Mouse (Mus musculus) stomach, embryonic 14.5 days (tissue): ENCODE results near the gene Cep41. TPM values are rescaled to one million over a fixed set of nuclear protein-coding genes. Genes with fewer than 3 reads are reported as not detected.

Source experiments
- ATAC-seq: fragments of 200-750 bp; cut with Nextera tagmentation; 2 replicates; pipeline ENCODE4 v1.8.0; 2017; ENCODE audit warnings: low read depth, moderate TSS enrichment; ENCODE audit not compliant: insufficient number of reproducible peaks, insufficient read depth, low FRiP score
- H3K27ac ChIP-seq: fragments of 300-500 bp; sonication (generic); 2 replicates; pipeline ENCODE4 v1.5.1; 2014; ENCODE audit warnings: mild to moderate bottlenecking, low read length, moderate library complexity, mixed read lengths
- H3K27me3 ChIP-seq: fragments of 300-500 bp; sonication (generic); 2 replicates; pipeline ENCODE4 v1.6.1; 2014; ENCODE audit warnings: low read length, control low read depth, mixed read lengths; ENCODE audit not compliant: control insufficient read depth, insufficient read depth
- H3K36me3 ChIP-seq: fragments of 300-500 bp; sonication (generic); 2 replicates; pipeline ENCODE4 v1.6.1; 2014; ENCODE audit warnings: mild to moderate bottlenecking, control low read depth, low read length, moderate library complexity, mixed read lengths; ENCODE audit not compliant: control insufficient read depth, insufficient read depth
- H3K4me1 ChIP-seq: fragments of 300-500 bp; sonication (generic); 2 replicates; pipeline ENCODE4 v1.6.1; 2014; ENCODE audit warnings: low read length, control low read depth, mixed read lengths; ENCODE audit not compliant: control insufficient read depth, insufficient read depth
- H3K4me2 ChIP-seq: fragments of 300-500 bp; sonication (generic); replicated peaks from 2 replicates; pipeline ENCODE4 v1.6.1; 2014; ENCODE audit warnings: low read depth, low read length, control low read depth
- H3K4me3 ChIP-seq: fragments of 300-500 bp; sonication (generic); 2 replicates; pipeline ENCODE4 v1.5.1; 2014; ENCODE audit warnings: low read depth, low read length, control low read depth
- H3K9ac ChIP-seq: fragments of 300-500 bp; sonication (generic); replicated peaks from 2 replicates; pipeline ENCODE4 v1.6.1; 2014; ENCODE audit warnings: low read depth, mild to moderate bottlenecking, control low read depth, low read length, moderate library complexity, mixed read lengths
- H3K9me3 ChIP-seq: fragments of 300-500 bp; sonication (generic); 2 replicates; pipeline ENCODE4 v1.6.1; 2016; ENCODE audit warnings: low read depth, low read length, control low read depth; ENCODE audit not compliant: control insufficient read depth
- WGBS: fragments of 180-500 bp; shearing (Covaris S2); extraction: QIAGEN DNeasy Blood & Tissue Kit; methylation state at CpG from one replicate; pipeline ENCODE4 v1.1.7; 2014; 5-methylcytosine and 5-hydroxymethylcytosine counted together
- microRNA counts: library from miRNA; unstranded; fragments of <30 nt; microRNA quantifications from one replicate; lab custom pipeline; 2016
- microRNA-seq: library from miRNA; unstranded; fragments of <30 nt; microRNA quantifications from one replicate; pipeline ENCODE4, GENCODE M21; 2016
- polyA plus RNA-seq: library from polyadenylated mRNA; unstranded; fragments of >200 nt; fragmentation: Nextera tagmentation; extraction: Ambion mirVana; gene quantifications from 2 replicates; pipeline ENCODE4 v1.2.1, GENCODE M21; 2014

The Cep41 gene
- polyA plus RNA-seq, 1 experiment from 2014 or later = 10.8 TPM

- 78% methylated on average over 6 of the region's 6 CpGs for WGBS
- Histone ChIP-seq H3K27ac (no peak overlapping the region), H3K27me3 (no peaks in the 10 kb centered on the region), H3K4me1 (peaks cover 28% of the 10 kb centered on the region), H3K9ac (no peak overlapping the region), H3K4me2 (no peak overlapping the region), H3K9me3 (no peaks in the 10 kb centered on the region), H3K36me3 (no peaks in the 10 kb centered on the region), H3K4me3 (no peak overlapping the region)
- no peak for ATAC-seq
Observed at GRCm38 (mm10) chr6:30614251-30614650, 79.3 kb downstream of the Cep41 start.

DNA sequence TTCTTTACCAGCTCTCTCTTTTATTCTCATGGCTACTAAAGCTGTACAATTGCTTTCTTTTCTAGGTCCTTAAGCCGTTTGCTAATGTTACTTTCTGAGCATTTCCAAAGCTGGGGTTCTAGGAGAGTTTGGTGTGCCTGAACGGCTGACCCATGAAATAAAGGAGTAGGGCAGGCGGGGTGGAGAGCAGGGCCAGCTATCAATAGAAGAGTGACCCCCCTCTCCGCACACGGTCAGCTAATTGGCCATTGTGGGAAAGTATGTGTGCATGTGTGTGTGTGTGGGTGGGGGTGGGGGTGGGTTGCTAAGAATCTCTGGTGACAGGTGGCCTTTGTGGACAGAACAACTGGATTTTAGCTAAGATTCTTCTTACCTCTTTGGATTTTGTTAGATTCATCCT is 82.3 kb downstream of the Cep41 start:
- Histone ChIP-seq H3K27me3 (no peaks in the 10 kb centered on the region), H3K4me3 (no peak overlapping the region), H3K4me2 (no peak overlapping the region), H3K9ac (no peak overlapping the region), H3K36me3 (no peaks in the 10 kb centered on the region), H3K9me3 (no peaks in the 10 kb centered on the region), H3K27ac (no peak overlapping the region), H3K4me1 (peaks cover 7% of the 10 kb centered on the region)
- ATAC-seq = no peak
- 60% methylated on average over 5 of the region's 5 CpGs for WGBS

DNA sequence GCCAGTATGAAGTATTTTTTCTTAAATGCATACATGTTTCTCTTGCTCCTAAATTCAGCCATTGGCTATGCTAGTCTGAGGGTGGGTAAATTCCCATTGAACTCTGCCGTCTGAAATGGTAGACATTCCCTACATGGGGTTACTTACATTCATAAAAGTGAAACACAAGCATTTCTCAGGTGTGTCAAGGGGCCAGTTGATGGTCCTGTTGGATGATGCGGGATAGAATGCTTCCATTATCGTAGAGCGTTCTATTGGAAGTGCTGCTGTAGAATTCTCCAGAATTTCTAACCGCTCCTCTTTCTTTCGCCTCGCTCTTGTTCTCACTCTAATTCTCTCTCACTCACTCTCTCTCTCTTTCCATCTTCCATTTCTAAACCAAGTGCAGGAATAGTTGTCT is 82.8 kb downstream of the Cep41 start, which contains the start of gene Cpa5:
TSS of gene Cpa5 (plus strand) at position 301 of the 400 bp plus-strand sequence.
- no peaks in the 10 kb centered on the region for H3K9me3 ChIP-seq
- H3K36me3 ChIP-seq = no peaks in the 10 kb centered on the region
- peaks cover 2% of the 10 kb centered on the region for H3K4me1 ChIP-seq
- no peak within 1 kb of the TSS for H3K4me2 ChIP-seq
- 97% methylated on average over 7 of the region's 7 CpGs for WGBS
- no peaks in the 10 kb centered on the region for H3K27me3 ChIP-seq
- no peak within 1 kb of the TSS for H3K4me3 ChIP-seq
- H3K9ac ChIP-seq = no peak within 1 kb of the TSS
- no peak for ATAC-seq
- no peak within 1 kb of the TSS for H3K27ac ChIP-seq

DNA sequence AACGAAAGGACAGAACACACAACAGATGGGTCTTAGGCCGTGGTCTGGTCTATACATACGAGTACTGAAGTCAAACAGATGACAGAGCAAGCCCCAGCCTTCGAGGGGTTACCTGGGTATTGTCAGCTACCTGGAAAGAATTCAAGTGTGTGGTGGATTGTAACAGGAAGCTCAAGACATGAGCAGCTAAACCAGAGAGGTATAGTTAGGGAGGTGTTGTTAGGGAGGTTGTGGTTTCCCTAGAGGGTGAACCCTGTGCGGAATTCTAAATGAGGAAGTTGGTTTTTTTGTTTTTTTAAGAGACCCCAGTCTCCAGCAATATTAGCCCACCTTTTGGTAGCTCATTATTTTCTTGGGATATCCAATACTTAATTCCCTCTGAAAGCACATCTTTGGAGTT is 87.9 kb downstream of the Cep41 start:
- Histone ChIP-seq H3K36me3 (no peaks in the 10 kb centered on the region), H3K4me2 (no peak overlapping the region), H3K27me3 (no peaks in the 10 kb centered on the region), H3K27ac (no peak overlapping the region), H3K9ac (no peak overlapping the region), H3K4me3 (no peak overlapping the region), H3K4me1 (no peaks in the 10 kb centered on the region), H3K9me3 (no peaks in the 10 kb centered on the region)
- no peak for ATAC-seq
- 71% methylated on average over 5 of the region's 5 CpGs for WGBS

- H3K9ac ChIP-seq = no peak overlapping the region
- no peaks in the 10 kb centered on the region for H3K9me3 ChIP-seq
- no peak for ATAC-seq
- no peaks in the 10 kb centered on the region for H3K27me3 ChIP-seq
- H3K4me1 ChIP-seq = no peaks in the 10 kb centered on the region
- no peaks in the 10 kb centered on the region for H3K36me3 ChIP-seq
- no peak overlapping the region for H3K4me3 ChIP-seq
- no peak overlapping the region for H3K27ac ChIP-seq
- no peak overlapping the region for H3K4me2 ChIP-seq
- WGBS = 86% methylated on average over 4 of the region's 4 CpGs
Observed at GRCm38 (mm10) chr6:30605111-30605510, 88.4 kb downstream of the Cep41 start.

DNA sequence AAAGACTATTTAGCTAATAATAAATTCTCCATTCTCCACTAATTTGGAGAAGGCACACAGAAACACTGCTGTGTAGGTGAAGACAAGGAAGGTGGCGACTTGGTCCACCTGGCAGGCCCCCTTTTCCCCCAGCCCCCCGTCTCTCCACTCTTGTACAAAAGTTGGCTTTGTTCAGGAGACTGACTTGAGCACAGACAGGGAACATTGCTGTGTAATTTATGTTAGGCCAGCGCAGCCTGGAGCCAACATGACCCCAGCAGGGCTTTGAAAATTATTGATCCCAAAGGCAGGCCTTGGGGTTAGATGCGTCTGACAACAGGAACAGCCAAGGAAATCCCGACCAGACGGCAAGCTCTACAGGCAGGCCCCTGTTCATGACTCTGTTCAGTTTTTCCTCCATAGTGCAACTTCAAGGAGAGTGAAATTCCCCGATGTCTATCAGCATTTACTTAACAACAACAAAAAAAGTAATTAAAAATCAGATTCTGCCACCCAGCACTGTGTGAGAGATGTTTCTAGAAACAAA is 89.1 kb downstream of the Cep41 start:
- H3K36me3 ChIP-seq = no peaks in the 10 kb centered on the region
- H3K9ac ChIP-seq = no peak overlapping the region
- no peak overlapping the region for H3K4me2 ChIP-seq
- 43% methylated on average over 7 of the region's 7 CpGs for WGBS
- H3K4me1 ChIP-seq = no peaks in the 10 kb centered on the region
- no peaks in the 10 kb centered on the region for H3K9me3 ChIP-seq
- H3K27me3 ChIP-seq = no peaks in the 10 kb centered on the region
- ATAC-seq = no peak
- H3K27ac ChIP-seq = no peak overlapping the region
- no peak overlapping the region for H3K4me3 ChIP-seq

MicroRNAs within 50 kb of the gene (microRNA counts, 519-probe panel; counts per million panel counts)
- microRNA mmu-miR-335-3p (lab: Ali Mortazavi, UCI) = 3,399 counts per million, percentile 66 among the panel's probes with 10 or more counts
- 5,159 counts per million, percentile 95 among the panel's probes with 10 or more counts for microRNA mmu-miR-335-5p (lab: Ali Mortazavi, UCI)

Small RNA genes within 50 kb of the gene (microRNA-seq; reads per million reads assigned to microRNA genes)
- gene Mir335 = 69,188 reads per million, percentile 100 among the genes with 10 or more reads in this experiment

Other genes with a start within 250 kb of the Cep41 start
- 39.8 and 45.0 TPM in 2 replicates for gene Tmem209, start 184.0 kb downstream of the Cep41 start, polyA plus RNA-seq
- 0.52 TPM in 1 of 2 replicates, not detected in the other for gene Ssmem1, start 183.9 kb downstream of the Cep41 start, polyA plus RNA-seq
- 1.4 and 127 TPM in 2 replicates for gene Cpa2, start 152.2 kb downstream of the Cep41 start, polyA plus RNA-seq
- gene Cpa4, start 125.4 kb downstream of the Cep41 start, polyA plus RNA-seq = 0.49 and 0.71 TPM in 2 replicates
- 0.13 and 0.15 TPM in 2 replicates for gene Cpa5, start 82.7 kb downstream of the Cep41 start, polyA plus RNA-seq
- 1.5 and 116 TPM in 2 replicates for gene Cpa1, start 54.5 kb downstream of the Cep41 start, polyA plus RNA-seq
- 1,146 and 1,247 TPM in 2 replicates for gene Mest, start 29.8 kb upstream of the Cep41 start, polyA plus RNA-seq
- gene Copg2, start 203.0 kb upstream of the Cep41 start, polyA plus RNA-seq = 28.7 and 30.5 TPM in 2 replicates
- not detected in 2 replicates for gene Tsga13, start 221.8 kb upstream of the Cep41 start, polyA plus RNA-seq